Mouse (Mus musculus) adrenal gland (tissue): ENCODE results near the gene Igsf9b.

ENCODE experiments used
- intact Hi-C: fragments of 180-260 bp; cut with DNase I; formaldehyde crosslinking; loops from one replicate; pipeline ENCODE4 v1.15.1; 2025

Igsf9b gene

DNA sequence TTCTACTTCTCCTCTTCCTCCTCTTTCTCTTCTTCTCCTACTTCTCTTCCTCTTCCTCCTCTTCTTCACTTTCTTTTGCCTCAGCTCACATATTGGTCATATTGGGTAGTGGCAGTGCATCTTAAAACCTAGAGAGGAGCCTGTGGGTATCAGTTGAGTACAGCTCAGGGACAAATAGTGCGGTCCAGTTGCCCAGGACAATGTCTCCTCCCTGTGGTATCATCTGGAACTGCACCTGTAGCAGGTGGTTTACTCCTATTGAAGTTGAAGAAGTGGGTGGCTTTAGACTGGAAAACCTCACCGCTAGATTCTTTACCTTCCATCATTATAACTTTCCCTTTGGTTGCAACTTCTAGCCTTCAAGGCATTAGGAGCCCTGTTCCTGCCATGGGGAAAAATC lies 26.9 kb downstream of the Igsf9b start:
- intact Hi-C loops, result loop anchor here (2.0 to 10.0 kb wide), 3 partner anchors 145 to 251 kb away; no protein-coding TSS in a partner anchor

DNA sequence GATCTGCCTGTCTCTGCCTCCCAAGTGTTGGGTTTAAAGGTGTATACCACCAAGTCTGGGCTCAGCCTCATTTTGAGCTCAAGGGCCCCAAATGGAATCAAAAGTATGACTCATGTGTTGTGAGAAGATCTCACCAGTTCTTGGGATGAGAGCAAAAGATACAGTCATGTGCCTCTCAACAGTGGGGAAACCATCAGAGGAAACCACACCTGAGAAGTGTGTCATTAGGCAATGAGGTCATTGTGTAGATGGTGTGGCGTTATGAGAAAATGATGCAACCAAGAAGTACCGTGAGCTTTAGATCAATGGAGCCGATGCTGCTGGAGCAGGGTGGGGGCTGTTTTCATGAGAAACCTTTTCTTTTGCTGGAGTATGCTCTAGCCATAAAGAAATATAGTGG lies 28.6 kb downstream of the Igsf9b start:
- intact Hi-C loops, result loop anchor here (2.0 to 10.0 kb wide), 3 partner anchors 147 to 253 kb away; no protein-coding TSS in a partner anchor

DNA sequence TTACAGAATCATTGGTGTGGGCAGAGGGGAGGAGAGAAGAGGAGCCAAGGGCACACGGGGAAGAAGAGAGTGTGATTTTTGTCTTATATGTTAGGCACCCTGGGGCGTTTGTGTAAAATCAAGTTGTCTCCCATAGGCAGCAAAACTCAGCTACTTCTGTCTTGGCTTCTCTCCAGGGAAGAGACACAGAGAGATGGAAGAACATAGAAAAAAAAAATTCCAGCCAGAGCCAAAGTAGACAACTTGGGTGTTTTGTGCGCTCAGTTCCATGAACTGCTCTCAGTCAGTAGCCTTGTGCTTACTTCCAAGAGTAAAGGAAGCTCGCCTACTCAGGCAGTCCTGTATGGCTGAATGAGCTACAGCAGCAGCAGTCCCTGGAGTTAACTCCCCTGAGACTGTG lies 31.4 kb downstream of the Igsf9b start:
- intact Hi-C loops, result no loop called here

DNA sequence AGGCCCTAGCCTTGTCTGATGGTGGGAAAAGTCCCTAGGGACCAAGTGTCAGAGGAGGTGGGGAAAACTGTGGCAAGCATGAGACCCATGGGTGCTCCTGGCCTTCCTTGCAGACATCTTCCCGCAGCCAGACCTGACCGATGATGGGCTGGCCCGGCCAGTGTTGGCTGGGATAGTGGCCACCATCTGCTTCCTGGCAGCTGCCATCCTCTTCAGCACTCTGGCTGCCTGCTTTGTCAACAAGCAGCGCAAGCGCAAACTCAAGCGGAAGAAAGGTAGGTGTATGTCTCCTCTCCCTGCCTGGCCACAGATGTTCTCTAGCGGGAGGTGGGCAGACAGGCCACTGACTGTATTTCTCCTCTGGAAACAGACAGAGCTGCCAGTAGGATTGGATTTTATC lies 32.5 kb downstream of the Igsf9b start:
- intact Hi-C loops, result no loop called here

DNA sequence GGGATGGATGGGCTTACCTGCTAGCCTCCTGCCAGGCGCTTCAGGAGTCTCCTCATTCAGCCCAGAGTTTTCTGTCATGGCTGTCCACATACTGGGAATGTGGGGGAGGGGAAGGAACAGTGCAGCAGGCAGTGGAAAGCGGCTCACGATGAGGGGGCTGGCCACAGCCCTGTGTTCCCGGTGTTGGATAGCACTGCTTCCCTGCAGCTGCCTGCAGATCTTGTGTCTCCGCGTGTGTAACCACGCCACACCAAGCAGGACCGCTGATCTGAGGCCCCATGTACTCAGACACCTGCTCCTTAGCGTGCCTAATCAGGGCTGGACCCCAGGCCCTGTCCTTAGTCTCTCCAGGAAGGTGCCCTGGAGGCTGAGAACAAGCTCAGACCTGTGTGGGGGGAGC lies 35.9 kb downstream of the Igsf9b start:
- intact Hi-C loops, result no loop called here

DNA sequence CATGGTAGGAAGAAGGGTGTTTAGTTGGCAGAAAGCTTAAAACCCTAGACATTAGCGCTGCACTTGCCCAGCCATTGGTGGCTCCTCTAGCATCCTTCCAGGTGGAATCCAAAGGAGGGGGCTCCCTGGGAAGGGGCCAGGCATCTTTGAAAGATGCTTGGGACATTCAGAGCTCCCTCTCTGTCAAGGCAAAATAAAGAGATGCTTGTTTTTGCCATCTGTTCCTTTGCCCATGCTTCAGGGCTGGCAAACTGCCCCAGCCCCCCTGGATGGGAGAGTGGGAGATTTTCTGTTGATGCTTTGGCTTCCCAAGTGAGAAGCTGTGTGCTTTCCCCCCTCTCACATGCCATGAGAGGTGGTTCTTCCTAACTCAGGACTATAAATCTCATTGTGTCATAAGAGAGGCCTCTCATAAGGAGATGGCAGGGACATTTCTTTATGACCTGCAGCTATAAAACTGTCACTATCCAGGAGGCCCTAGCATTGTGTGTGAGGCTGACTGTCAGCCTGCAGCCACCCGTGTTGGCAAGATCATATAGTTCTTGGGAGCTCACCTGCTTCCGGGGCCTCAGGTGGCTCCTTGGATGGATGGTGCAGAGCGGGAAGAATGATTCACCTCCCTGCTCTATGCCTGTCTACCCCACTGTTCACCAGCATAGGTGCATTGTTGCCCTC lies 38.1 kb downstream of the Igsf9b start:
- intact Hi-C loops, result no loop called here

DNA sequence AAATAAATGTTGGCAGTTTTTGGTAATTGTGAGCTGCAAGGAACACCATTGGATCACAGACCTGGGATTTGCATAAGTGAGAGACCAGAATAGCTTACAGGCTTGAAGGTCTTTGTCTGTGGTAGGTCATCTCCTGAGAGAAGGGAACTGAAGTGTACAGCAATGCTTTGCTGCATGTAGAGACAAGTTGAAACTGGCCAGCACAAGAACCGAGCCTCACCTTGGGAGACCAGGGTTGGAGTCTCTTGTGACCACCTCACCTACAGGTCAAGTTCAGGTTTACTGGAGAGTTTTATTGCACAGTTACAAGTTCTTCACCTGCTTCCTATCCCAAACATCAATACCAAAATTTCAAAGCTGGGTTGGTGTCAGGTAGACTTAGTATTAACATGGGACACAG lies 40.2 kb downstream of the Igsf9b start:
- intact Hi-C loops, result no loop called here

DNA sequence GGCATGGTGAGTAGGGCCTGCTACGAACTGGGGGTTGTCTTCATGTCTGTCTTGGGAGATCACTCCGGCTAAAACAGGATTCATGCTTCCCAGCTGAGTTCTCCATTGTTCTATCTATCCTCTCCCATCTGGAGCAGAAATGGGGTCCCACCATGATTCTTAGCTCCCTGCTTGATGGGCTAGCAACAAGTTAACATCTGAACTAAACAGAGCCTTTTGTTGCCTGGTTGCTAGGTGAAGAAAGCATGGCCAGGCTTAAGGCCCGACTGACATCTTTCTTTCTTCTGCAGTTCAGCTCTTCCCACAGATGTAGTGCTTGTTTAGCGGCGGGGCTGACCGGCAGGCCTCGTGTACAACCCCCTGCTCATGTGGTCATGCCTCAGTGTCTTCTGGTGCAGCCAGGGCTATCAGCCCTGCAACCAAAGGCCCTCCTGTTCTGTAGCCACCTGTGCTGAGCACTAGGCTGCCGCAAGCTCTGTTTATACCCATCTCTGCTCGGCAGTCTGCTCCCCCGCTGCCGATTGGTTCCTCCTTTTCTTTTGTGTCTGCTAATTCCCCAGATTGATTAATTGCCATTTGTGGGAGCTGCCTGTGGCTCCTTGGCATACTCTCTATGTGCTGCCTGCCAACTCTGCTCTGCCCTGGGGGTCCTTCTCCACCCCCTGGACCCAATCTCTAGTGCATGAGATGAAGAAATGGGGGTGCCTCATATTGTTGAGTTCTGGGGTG lies 47.7 kb downstream of the Igsf9b start:
- intact Hi-C loops, result no loop called here

DNA sequence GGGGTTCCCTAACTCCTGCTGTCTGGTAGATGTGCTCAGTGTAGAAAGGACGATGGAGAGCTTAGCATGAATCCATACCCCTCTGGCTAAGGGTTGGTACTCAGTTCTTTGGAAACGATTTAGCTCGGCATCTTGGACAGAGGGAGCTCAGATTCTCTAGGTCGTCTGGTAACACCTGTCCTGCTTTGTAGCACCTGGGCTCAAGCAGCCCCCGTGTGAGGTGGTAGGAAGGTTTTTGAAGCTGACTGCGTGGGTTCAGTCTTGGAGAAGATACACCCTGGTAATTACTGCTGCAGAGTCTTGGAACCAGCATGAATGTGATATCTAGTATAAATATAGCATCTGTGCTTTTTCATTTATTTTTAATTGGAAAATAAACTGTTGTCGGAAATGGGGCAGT lies 54.1 kb downstream of the Igsf9b start:
- intact Hi-C loops, result no loop called here

DNA sequence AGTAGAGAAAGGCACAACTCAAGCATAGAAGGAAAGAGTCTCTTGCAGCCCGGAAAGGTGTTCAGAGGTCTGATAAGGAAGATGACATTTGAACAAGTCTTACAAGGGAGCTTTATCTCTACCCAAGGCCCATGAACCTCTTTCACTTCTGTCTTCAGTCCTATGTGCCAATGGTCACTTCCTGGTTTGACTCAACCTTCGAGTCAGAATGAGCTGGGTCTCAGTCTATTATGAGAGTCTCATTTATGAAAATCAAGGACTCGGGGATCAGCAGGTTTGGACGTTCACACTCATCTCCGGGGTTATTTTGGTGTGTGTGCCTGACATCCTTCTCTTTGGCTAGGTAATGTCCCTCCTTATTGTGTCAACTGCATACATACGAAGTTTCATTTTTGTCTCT lies 58.9 kb downstream of the Igsf9b start:
- intact Hi-C loops, result no loop called here

DNA sequence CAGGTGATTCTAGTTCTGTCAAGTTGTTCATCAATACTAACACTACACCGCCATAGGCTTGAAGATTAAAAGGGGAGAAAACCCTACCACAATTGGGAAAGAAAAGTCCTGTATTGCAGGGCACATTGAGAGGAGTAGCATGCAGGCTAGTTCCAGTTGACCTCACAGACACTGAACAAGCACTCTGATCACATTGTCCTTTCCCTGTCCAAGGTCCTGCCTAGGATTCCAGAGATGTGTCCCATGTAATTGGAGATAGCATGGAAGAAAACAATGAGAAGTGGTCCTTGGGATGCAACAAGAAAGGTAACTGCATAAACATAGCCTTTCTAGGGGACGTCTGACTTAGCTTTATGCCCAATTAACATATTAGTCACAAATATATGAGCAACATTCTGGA lies 68.2 kb downstream of the Igsf9b start:
- intact Hi-C loops, result no loop called here

DNA sequence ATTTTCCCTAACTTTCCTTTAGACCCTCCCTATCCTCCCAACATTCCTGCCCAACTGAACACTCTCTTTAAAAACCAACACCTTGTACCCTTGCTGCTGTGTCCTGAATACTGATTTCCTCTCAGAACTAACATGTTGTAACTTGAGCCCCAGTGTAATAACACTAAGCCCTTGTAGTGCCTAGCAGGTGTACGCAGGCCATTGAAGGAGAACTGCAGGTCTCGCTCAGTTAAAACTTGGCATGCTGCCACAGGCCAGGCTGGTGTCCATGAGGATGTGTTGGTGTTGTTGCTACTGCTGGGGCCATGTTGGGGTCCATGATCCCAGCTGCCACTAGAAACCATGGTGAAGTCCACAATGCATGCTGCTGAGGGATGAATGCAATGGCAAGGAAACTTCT lies 70.1 kb downstream of the Igsf9b start:
- intact Hi-C loops, result no loop called here

DNA sequence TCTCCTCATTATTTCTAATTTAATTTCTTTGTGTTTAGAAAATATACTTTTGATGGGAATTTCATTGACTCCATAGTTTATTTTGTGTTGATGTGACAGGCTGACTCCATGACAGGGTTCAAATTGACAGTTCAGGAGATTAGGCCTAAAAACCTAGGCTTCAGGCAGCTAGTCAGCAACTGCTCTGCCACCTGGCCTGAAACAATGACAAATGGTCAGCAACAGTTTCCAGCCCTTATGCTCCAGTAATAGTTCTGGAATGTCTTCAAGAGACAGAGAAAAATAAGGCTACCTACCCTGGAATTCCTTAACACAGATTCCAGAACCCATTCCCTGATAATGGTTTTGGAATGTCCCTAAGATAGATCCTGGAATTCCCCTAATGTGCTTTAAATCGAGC lies 76.7 kb downstream of the Igsf9b start:
- intact Hi-C loops, result no loop called here

DNA sequence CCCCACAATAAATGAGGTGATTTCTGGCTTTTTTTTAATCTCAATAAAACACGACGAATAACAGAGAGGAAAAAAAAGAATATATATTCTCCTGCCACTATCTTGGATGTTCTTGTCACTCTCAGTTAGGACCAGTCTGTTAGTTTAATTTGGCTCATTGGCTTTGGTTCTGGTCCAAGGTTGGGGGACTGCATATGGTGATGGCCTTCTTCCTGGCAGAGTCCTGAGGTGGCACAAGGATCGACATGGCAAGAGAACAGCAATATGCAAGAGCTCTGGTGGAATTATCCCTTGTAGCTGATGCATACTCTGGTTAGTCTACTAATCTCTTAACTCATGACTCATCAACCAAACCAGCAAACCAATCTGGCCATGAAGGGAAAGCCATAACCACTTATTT lies 87.9 kb downstream of the Igsf9b start:
- intact Hi-C loops, result no loop called here

DNA sequence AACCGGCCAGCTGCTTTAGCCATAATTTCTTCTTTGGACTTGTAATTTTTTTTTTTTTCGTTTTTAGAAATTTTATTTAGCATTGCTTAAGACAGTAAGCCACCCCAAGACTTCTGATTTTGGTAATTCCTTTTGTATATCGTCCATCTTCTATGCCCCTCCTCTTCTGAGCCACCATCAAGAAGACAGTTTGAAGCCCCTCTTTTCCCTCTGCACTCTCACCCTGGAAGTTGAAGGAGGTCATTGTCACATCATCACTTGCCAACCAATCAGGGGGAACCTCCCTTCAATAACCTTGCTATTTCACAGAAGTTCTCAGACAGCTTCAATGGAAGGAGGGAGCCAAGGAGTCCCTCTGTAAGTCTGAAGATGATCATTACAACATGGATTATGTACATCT lies 97.5 kb downstream of the Igsf9b start, which contains the start of gene Spata19:
Spata19 (plus strand) TSS at position 301 of the 400 bp plus-strand sequence.
- intact Hi-C loops, result no loop called here

DNA sequence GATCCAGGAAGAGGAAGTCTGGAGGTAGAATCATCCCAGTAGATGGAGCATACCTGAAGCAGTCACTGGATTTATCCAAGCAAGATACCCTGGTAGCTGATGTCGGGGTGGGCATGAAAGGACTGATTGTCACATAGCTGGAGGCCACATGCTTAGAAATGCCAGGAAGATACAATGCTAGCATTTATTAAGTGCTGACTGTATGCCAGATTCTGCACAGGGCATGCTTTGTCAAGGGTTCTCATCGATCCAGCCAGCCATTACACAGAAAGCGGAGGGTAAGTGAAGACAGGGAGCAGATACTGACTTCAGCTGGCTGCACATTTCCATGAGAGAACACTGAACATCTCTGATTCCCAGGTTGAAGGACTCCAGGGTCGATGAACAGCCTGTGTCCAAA lies 102.2 kb downstream of the Igsf9b start:
- intact Hi-C loops, result no loop called here
